Mouse (Mus musculus) cerebellum, adult 9-10 months (tissue): Measurements from ENCODE around the gene Ednrb.

Experiments
- DNase-seq: peaks from one replicate; pipeline ENCODE4 v3.0.0; 2022

The Ednrb gene

GRCm38 (mm10) chr14:103844011-103844549, at the start of gene Ednrb:
TSS of gene Ednrb (minus strand) at chr14:103844402.
- DNase-seq = no peak

GRCm38 (mm10) chr14:103892411-103892938, 48.3 kb upstream of the Ednrb start:
- DNase-seq = no peak

- no peak for DNase-seq
Measured at GRCm38 (mm10) chr14:103890761-103891160, 46.6 kb upstream of the Ednrb start.

- no peak for DNase-seq
Measured at GRCm38 (mm10) chr14:103884892-103885575, 40.8 kb upstream of the Ednrb start.

- DNase-seq = no peak
Measured at GRCm38 (mm10) chr14:103882943-103883342, 38.7 kb upstream of the Ednrb start.

GRCm38 (mm10) chr14:103877117-103877516, 32.9 kb upstream of the Ednrb start:
- DNase-seq = no peak

- no peak for DNase-seq
Measured at GRCm38 (mm10) chr14:103876598-103876997, 32.4 kb upstream of the Ednrb start.

GRCm38 (mm10) chr14:103866636-103867035, 22.4 kb upstream of the Ednrb start:
- no peak for DNase-seq

GRCm38 (mm10) chr14:103865226-103865625, 21.0 kb upstream of the Ednrb start:
- no peak for DNase-seq

- no peak for DNase-seq
Measured at GRCm38 (mm10) chr14:103850071-103850845, 6.1 kb upstream of the Ednrb start.

- DNase-seq = no peak
Measured at GRCm38 (mm10) chr14:103845716-103846115, 1.5 kb upstream of the Ednrb start.

GRCm38 (mm10) chr14:103844944-103845343, 742 bp upstream of the Ednrb start:
- DNase-seq = no peak

- no peak for DNase-seq
Measured at GRCm38 (mm10) chr14:103843371-103844001, 716 bp downstream of the Ednrb start.

GRCm38 (mm10) chr14:103842896-103843295, 1.3 kb downstream of the Ednrb start:
- DNase-seq = no peak

- no peak for DNase-seq
Measured at GRCm38 (mm10) chr14:103840436-103840835, 3.8 kb downstream of the Ednrb start.

GRCm38 (mm10) chr14:103838887-103839286, 5.3 kb downstream of the Ednrb start:
- no peak for DNase-seq

GRCm38 (mm10) chr14:103834589-103834988, 9.6 kb downstream of the Ednrb start:
- no peak for DNase-seq

GRCm38 (mm10) chr14:103834147-103834546, 10.1 kb downstream of the Ednrb start:
- no peak for DNase-seq

- DNase-seq = no peak
Measured at GRCm38 (mm10) chr14:103832472-103832871, 11.7 kb downstream of the Ednrb start.

- DNase-seq = no peak
Measured at GRCm38 (mm10) chr14:103831007-103831406, 13.2 kb downstream of the Ednrb start.

GRCm38 (mm10) chr14:103826343-103826742, 17.9 kb downstream of the Ednrb start:
- no peak for DNase-seq

GRCm38 (mm10) chr14:103825934-103826333, 18.3 kb downstream of the Ednrb start:
- no peak for DNase-seq

GRCm38 (mm10) chr14:103823501-103823900, 20.7 kb downstream of the Ednrb start:
- no peak for DNase-seq
